Mouse (Mus musculus): ENCODE data around the gene Slc12a7. TPM values are rescaled to one million over a fixed set of nuclear protein-coding genes. Genes with fewer than 3 reads are reported as not detected.

Slc12a7 gene
- polyA plus RNA-seq, 1 experiment from 2014 or later, result 120 TPM

GRCm38 (mm10) chr13:73769916-73770682, 37.2 kb downstream of the Slc12a7 start:
- POLR2A ChIA-PET, result no interaction called here
- CTCF ChIA-PET, result interaction anchor here (1.6 kb wide), 1 partner anchor 13 kb away, joined by 4 read pairs; no protein-coding TSS in a partner anchor
- no peak for DNase-seq (ENCODE audit: low read depth, low spot score)
- H3K27me3 ChIP-seq, result no peaks in the 10 kb centered on the region
- peak; percentile 35 for ATAC-seq
- in situ Hi-C loops (cut with MboI; ENCODE audit: low pct_unique_long_range_greater_than_20kb), result no loop called here
- no peak for TF ChIP-seq CTCF (IDR thresholded peaks at IDR 0.05)

DNA sequence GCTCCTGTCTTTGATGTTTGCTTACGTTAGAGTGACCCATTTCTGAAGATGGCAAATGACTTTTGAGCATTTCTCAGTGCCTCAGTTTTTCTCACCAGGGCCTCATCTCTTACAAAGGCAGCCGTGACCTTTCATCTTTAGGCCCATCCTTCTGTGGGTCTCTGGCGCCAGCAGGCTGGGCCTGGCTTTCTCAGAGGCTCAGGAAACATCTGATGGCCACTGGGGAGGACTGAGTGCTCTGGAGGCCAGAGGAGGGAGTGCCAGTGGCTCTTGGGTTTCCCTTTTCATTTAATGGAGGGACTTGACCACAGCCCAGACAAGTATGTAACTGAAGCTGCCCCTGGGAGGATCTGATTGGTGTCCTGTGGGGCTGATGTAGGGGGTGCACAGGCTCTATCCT, 38.2 kb downstream of the Slc12a7 start:
- no peaks in the 10 kb centered on the region for H3K27me3 ChIP-seq
- ChIA-PET POLR2A (no interaction called here), CTCF (interaction anchor here (1.6 kb wide), 1 partner anchor 11 kb away, joined by 4 read pairs; no protein-coding TSS in a partner anchor)
- in situ Hi-C loops (cut with MboI; ENCODE audit: low pct_unique_long_range_greater_than_20kb), result no loop called here
- no peak for DNase-seq (ENCODE audit: low read depth, low spot score)
- ATAC-seq, result no peak
- no peak for TF ChIP-seq CTCF (IDR thresholded peaks at IDR 0.05)

- ChIA-PET POLR2A (no interaction called here), CTCF (no interaction called here)
- in situ Hi-C loops (cut with MboI; ENCODE audit: low pct_unique_long_range_greater_than_20kb), result no loop called here
- DNase-seq (ENCODE audit: low read depth, low spot score) (no peak), ATAC-seq (no peak)
- no peak for TF ChIP-seq CTCF (IDR thresholded peaks at IDR 0.05)
- H3K27me3 ChIP-seq, result no peaks in the 10 kb centered on the region
These were observed 39.8 kb downstream of the Slc12a7 start for GRCm38 (mm10) chr13:73772655-73773054.

DNA sequence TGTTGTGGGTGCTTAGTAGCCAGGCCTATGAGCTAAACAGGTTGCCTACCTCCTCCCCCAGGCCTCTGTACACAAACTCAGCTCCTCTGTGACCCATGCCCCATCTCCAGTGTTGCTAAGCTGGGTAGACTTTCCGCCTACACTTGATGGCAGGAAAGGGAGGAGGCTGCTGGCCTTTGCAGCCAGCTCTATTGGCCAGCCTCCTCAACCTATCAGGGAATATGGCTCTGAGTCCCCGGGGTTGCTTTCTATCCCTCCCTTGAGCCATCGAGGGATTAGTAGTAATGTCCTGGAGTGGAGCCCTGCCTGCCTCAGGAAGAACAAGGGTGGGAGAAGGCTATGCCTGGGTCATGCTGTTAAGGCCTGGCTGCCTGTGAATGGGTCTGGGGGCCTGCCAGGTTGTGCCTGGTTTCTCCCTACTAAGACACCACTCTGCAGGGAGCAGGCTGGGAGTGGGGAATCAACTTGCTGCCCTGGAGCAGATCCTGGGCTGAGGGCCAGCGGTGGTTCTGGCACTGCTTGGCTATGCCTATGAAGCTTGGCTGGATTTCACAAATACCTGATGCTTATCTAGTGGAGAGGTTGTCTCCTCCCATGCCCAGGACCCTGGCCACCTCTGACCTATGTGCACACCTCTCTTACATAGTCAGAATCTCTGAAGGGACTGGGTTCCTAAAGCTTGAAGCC, 40.8 kb downstream of the Slc12a7 start:
- no peak for TF ChIP-seq CTCF (IDR thresholded peaks at IDR 0.05)
- CTCF ChIA-PET, result interaction anchor here (0.7 kb wide), 1 partner anchor 12 kb away, joined by 3 read pairs; no protein-coding TSS in a partner anchor
- ATAC-seq (peak; percentile 48), DNase-seq (ENCODE audit: low read depth, low spot score) (peak; percentile 43)
- H3K27me3 ChIP-seq, result no peaks in the 10 kb centered on the region
- in situ Hi-C loops (cut with MboI; ENCODE audit: low pct_unique_long_range_greater_than_20kb), result no loop called here
- POLR2A ChIA-PET, result no interaction called here

DNA sequence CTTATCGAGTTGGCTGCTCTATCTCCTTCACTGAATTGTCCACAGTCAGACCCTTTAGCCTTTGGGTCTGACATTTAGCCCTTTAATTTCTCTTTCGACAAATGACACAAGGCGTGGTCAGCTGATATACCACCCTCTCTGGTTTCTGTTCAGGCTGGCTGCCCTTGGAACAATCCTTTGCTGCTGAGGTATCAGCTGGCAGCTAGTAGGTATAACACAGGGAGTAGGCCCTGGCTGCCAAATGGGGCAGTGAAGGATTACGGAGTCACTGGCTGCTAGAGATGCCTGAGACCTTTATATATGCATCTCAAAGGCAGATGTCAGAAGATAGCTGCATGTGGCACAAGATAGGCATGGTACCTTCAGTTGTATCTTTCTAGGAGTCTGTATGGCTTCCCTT, 42.9 kb downstream of the Slc12a7 start:
- POLR2A ChIA-PET, result no interaction called here
- in situ Hi-C loops (cut with MboI; ENCODE audit: low pct_unique_long_range_greater_than_20kb), result no loop called here

DNA sequence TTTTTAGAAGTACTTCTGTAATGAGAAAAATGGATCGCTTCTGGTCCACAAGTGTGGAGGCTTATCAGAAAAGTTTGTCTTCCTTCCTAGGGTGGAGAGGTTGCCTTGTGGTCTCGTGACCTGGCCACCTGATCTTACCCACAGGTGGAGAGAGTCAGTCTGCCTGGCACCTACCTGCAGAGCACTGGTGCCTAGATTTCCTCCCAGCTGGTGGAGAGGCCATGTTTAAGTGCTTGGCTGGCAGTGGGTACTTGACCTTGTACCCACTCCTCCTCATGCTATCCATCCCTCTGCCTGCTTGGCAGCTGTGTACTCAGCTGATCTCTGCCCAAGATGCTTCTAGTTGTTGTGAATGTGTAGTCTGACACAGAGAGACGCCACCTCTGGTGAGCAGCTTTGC, 44.7 kb downstream of the Slc12a7 start:
- no peak for TF ChIP-seq CTCF (IDR thresholded peaks at IDR 0.05)

More for the DNA sequence above, 42.9 kb downstream of the Slc12a7 start:
- no peak for TF ChIP-seq CTCF (IDR thresholded peaks at IDR 0.05)
- CTCF ChIA-PET, result interaction anchor here (1.1 kb wide), 1 partner anchor 11 kb away, joined by 3 read pairs; no protein-coding TSS in a partner anchor
- H3K27me3 ChIP-seq, result no peaks in the 10 kb centered on the region
- no peak for ATAC-seq
- DNase-seq (ENCODE audit: low read depth, low spot score), result no peak

GRCm38 (mm10) chr13:73782486-73782885, 49.6 kb downstream of the Slc12a7 start:
- DNase-seq (ENCODE audit: low read depth, low spot score) (no peak), ATAC-seq (no peak)
- in situ Hi-C loops (cut with MboI; ENCODE audit: low pct_unique_long_range_greater_than_20kb), result no loop called here
- H3K27me3 ChIP-seq, result no peaks in the 10 kb centered on the region
- ChIA-PET POLR2A (no interaction called here), CTCF (interaction anchor here (1.2 kb wide), 1 partner anchor 11 kb away, joined by 4 read pairs; no protein-coding TSS in a partner anchor)
- TF ChIP-seq CTCF (IDR thresholded peaks at IDR 0.05), result no peak

More for the DNA sequence above, 44.7 kb downstream of the Slc12a7 start:
- CTCF ChIA-PET, result interaction anchor here (1.2 to 1.4 kb wide), 2 partner anchors 14 to 26 kb away, joined by 4 read pairs; no protein-coding TSS in a partner anchor
- H3K27me3 ChIP-seq, result no peaks in the 10 kb centered on the region
- POLR2A ChIA-PET, result no interaction called here
- in situ Hi-C loops (cut with MboI; ENCODE audit: low pct_unique_long_range_greater_than_20kb), result no loop called here
- DNase-seq (ENCODE audit: low read depth, low spot score) (no peak), ATAC-seq (no peak)

- no peak for ATAC-seq
- ChIA-PET POLR2A (no interaction called here), CTCF (interaction anchor here (1.1 to 2.3 kb wide), 4 partner anchors 10 to 68 kb away, joined by 4 to 7 read pairs (median 5); no protein-coding TSS in a partner anchor)
- in situ Hi-C loops (cut with MboI; ENCODE audit: low pct_unique_long_range_greater_than_20kb), result no loop called here
- DNase-seq (ENCODE audit: low read depth, low spot score), result no peak
- no peaks in the 10 kb centered on the region for H3K27me3 ChIP-seq
- TF ChIP-seq CTCF (IDR thresholded peaks at IDR 0.05), result no peak
These were observed 59.3 kb downstream of the Slc12a7 start for GRCm38 (mm10) chr13:73792176-73792575.

GRCm38 (mm10) chr13:73793171-73793570, 60.3 kb downstream of the Slc12a7 start:
- in situ Hi-C loops (cut with MboI; ENCODE audit: low pct_unique_long_range_greater_than_20kb), result no loop called here
- ATAC-seq (no peak), DNase-seq (ENCODE audit: low read depth, low spot score) (no peak)
- POLR2A ChIA-PET, result no interaction called here
- H3K27me3 ChIP-seq, result no peaks in the 10 kb centered on the region
- TF ChIP-seq CTCF (IDR thresholded peaks at IDR 0.05), result no peak
- CTCF ChIA-PET, result interaction anchor here (1.5 kb wide), 1 partner anchor 29 kb away, joined by 4 read pairs; no protein-coding TSS in a partner anchor

GRCm38 (mm10) chr13:73799110-73799509, 66.2 kb downstream of the Slc12a7 start:
- CTCF ChIA-PET, result interaction anchor here (1.6 kb wide), 1 partner anchor 13 kb away, joined by 3 read pairs; no protein-coding TSS in a partner anchor
- TF ChIP-seq CTCF (IDR thresholded peaks at IDR 0.05), result no peak
- DNase-seq (ENCODE audit: low read depth, low spot score) (no peak), ATAC-seq (no peak)
- in situ Hi-C loops (cut with MboI; ENCODE audit: low pct_unique_long_range_greater_than_20kb), result no loop called here
- H3K27me3 ChIP-seq, result no peaks in the 10 kb centered on the region
- POLR2A ChIA-PET, result no interaction called here
